Mouse (Mus musculus) mouse embryonic stem cell (cell line): Measurements from ENCODE around the gene Catsper4.

Experiments
- in situ Hi-C, 2 experiments: fragments of 300-500 bp; cut with MboI; formaldehyde crosslinking; loops; 1 replicate in 1 of 2; 3 replicates in 1 of 2; pipeline ENCODE4 v1.14.3; 2019 to 2020; ENCODE audit warnings: low sequenced_read_pairs in 2 of 2, low pct_unique_long_range_greater_than_20kb in 1 of 2, mixed read lengths in 1 of 2; ENCODE audit not compliant: unreplicated experiment in 1 of 2

Gene Catsper4

GRCm38 (mm10) chr4:134252131-134252910 is 25.1 kb upstream of the Catsper4 start:
- in situ Hi-C loops: no loop called here

- in situ Hi-C loops: no loop called here
These were observed 24.3 kb upstream of the Catsper4 start for GRCm38 (mm10) chr4:134251241-134252130.

- in situ Hi-C loops: no loop called here
These were observed 23.7 kb upstream of the Catsper4 start for GRCm38 (mm10) chr4:134250930-134251240.

- in situ Hi-C loops: no loop called here
These were observed 23.1 kb upstream of the Catsper4 start for GRCm38 (mm10) chr4:134250116-134250929.

GRCm38 (mm10) chr4:134249651-134250050 is 22.5 kb upstream of the Catsper4 start:
- in situ Hi-C loops: no loop called here

- in situ Hi-C loops: no loop called here
These were observed 19.6 kb upstream of the Catsper4 start, which contains the start of gene Gm30191 for GRCm38 (mm10) chr4:134246719-134247258. Gene Gm30191, plus strand, starts transcription at chr4:134246935.

- in situ Hi-C loops: no loop called here
These were observed 19.1 kb upstream of the Catsper4 start for GRCm38 (mm10) chr4:134246256-134246655.

GRCm38 (mm10) chr4:134245148-134245843 is 18.1 kb upstream of the Catsper4 start, which contains the start of gene Zfp593:
Gene Zfp593, minus strand, starts transcription at chr4:134245592.
- in situ Hi-C loops: no loop called here

- in situ Hi-C loops: no loop called here
These were observed 16.5 kb upstream of the Catsper4 start, which contains the start of gene E130218I03Rik for GRCm38 (mm10) chr4:134243516-134244250. Gene E130218I03Rik, plus strand, starts transcription at chr4:134243662.

GRCm38 (mm10) chr4:134238686-134239085 is 11.5 kb upstream of the Catsper4 start:
- in situ Hi-C loops: no loop called here

GRCm38 (mm10) chr4:134238279-134238651 is 11.1 kb upstream of the Catsper4 start, which contains the start of gene Cnksr1:
Gene Cnksr1, minus strand, starts transcription at chr4:134238399.
- in situ Hi-C loops: no loop called here

GRCm38 (mm10) chr4:134237582-134238278 is 10.5 kb upstream of the Catsper4 start:
- in situ Hi-C loops: no loop called here

GRCm38 (mm10) chr4:134234876-134235275 is 7.7 kb upstream of the Catsper4 start:
- in situ Hi-C loops: no loop called here

- in situ Hi-C loops: no loop called here
These were observed 3.2 kb upstream of the Catsper4 start for GRCm38 (mm10) chr4:134230431-134230830.

GRCm38 (mm10) chr4:134222793-134223600 is 4.2 kb downstream of the Catsper4 start:
- in situ Hi-C loops: no loop called here

GRCm38 (mm10) chr4:134206488-134207053 is 20.6 kb downstream of the Catsper4 start:
- in situ Hi-C loops: no loop called here
